Mouse (Mus musculus): ENCODE data around the gene Htr1d. TPM values are rescaled to one million over a fixed set of nuclear protein-coding genes. Genes with fewer than 3 reads are reported as not detected.

The Htr1d gene
- total and polyA plus RNA-seq, 3 experiments: not detected

GRCm38 (mm10) chr4:136454850-136455260 is 31.5 kb downstream of the Htr1d start:
- H3K27ac ChIP-seq (ENCODE audit: control insufficient read depth, low read depth, low read length): no peak overlapping the region
- DNase-seq (ENCODE audit: low read depth, low spot score): peak; percentile 82
- H3K9me3 ChIP-seq (replicated peaks; ENCODE audit: insufficient read depth, low read length): no peaks in the 10 kb centered on the region
- H3K4me3 ChIP-seq (ENCODE audit: control insufficient read depth in 1 of 2, insufficient read depth in 1 of 2, low read depth in 2 of 2, low read length in 2 of 2): peak overlapping the region; percentile 46 to 65
- peak; percentile 96 for TF ChIP-seq SMC3 (IDR thresholded peaks at IDR 0.05; ENCODE audit: low read depth, low read length)
- peak; percentile 83 to 92 (median 91) for TF ChIP-seq CTCF (IDR thresholded peaks at IDR 0.05 in 2 of 3, conservative IDR thresholded peaks at IDR 0.05 in 1 of 3; ENCODE audit: control insufficient read depth in 1 of 3, insufficient read depth in 1 of 3, low read depth in 2 of 3, low read length in 3 of 3, poor library complexity in 1 of 3, severe bottlenecking in 1 of 3)
- no peak for TF ChIP-seq POLR2A (IDR thresholded peaks at IDR 0.05; ENCODE audit: control insufficient read depth in 1 of 2, insufficient read depth in 1 of 2, low read depth in 1 of 2, low read length in 2 of 2, poor library complexity in 1 of 2)
- peak; percentile 93 for TF ChIP-seq RAD21 (IDR thresholded peaks at IDR 0.05; ENCODE audit: low read depth, low read length)
- TF ChIP-seq SIN3A (IDR thresholded peaks at IDR 0.05; ENCODE audit: low read length): peak; percentile 30; the same call in 1 of the 2 replicates
- TF ChIP-seq HCFC1 (IDR thresholded peaks at IDR 0.05; ENCODE audit: low read depth, low read length): peak; percentile 12; the same call in 1 of the 2 replicates
- TF ChIP-seq TCF12 (IDR thresholded peaks at IDR 0.05; ENCODE audit: low read depth, low read length): 0 out of 2 replicates have a peak, but pooled peaks have one; percentile 4
- TF ChIP-seq MYB (IDR thresholded peaks at IDR 0.05; ENCODE audit: low read depth, low read length): no peak
- TF ChIP-seq ZC3H11A (IDR thresholded peaks at IDR 0.05; ENCODE audit: low read depth, low read length): peak; percentile 91
- no peak for TF ChIP-seq ELF1 (IDR thresholded peaks at IDR 0.05; ENCODE audit: low read depth, low read length)
- no peak for TF ChIP-seq E2F4 (IDR thresholded peaks at IDR 0.05; ENCODE audit: borderline replicate concordance, low read depth, low read length)
- TF ChIP-seq MAX (IDR thresholded peaks at IDR 0.05; ENCODE audit: low read length): 0 out of 2 replicates have a peak, but pooled peaks have one; percentile 8
- 0 out of 2 replicates have a peak, but pooled peaks have one; percentile 34 for TF ChIP-seq MXI1 (IDR thresholded peaks at IDR 0.05; ENCODE audit: low read depth, low read length)
- TF ChIP-seq ZMIZ1 (IDR thresholded peaks at IDR 0.05; ENCODE audit: low read depth, low read length): no peak
- H3K9ac ChIP-seq (ENCODE audit: control insufficient read depth, low read depth, low read length, poor library complexity, severe bottlenecking): peak overlapping the region; percentile 6
- no peaks in the 10 kb centered on the region for H3K79me2 ChIP-seq (ENCODE audit: control insufficient read depth, insufficient read depth, low read length, poor library complexity)
- H3K36me3 ChIP-seq (ENCODE audit: control insufficient read depth in 1 of 2, insufficient read depth in 2 of 2, low read length in 2 of 2): peaks cover 0 to 3% of the 10 kb centered on the region in 2 experiments; a peak in 2 of 4 replicates
- peaks cover 0 to 9% of the 10 kb centered on the region in 2 experiments; a peak in 2 of 4 replicates for H3K4me1 ChIP-seq (ENCODE audit: control insufficient read depth in 1 of 2, insufficient read depth in 2 of 2, low read length in 2 of 2)
- H3K27me3 ChIP-seq (ENCODE audit: control insufficient read depth in 1 of 2, insufficient read depth in 2 of 2, low read length in 2 of 2): no peaks in the 10 kb centered on the region

GRCm38 (mm10) chr4:136456516-136457218 is 33.3 kb downstream of the Htr1d start:
- peaks cover 0 to 2% of the 10 kb centered on the region in 2 experiments; a peak in 1 of 4 replicates for H3K36me3 ChIP-seq (ENCODE audit: control insufficient read depth in 1 of 2, insufficient read depth in 2 of 2, low read length in 2 of 2)
- H3K9ac ChIP-seq (ENCODE audit: control insufficient read depth, low read depth, low read length, poor library complexity, severe bottlenecking): no peak overlapping the region
- no peak overlapping the region for H3K4me3 ChIP-seq (ENCODE audit: control insufficient read depth in 1 of 2, insufficient read depth in 1 of 2, low read depth in 2 of 2, low read length in 2 of 2)
- H3K27me3 ChIP-seq (ENCODE audit: control insufficient read depth in 1 of 2, insufficient read depth in 2 of 2, low read length in 2 of 2): no peaks in the 10 kb centered on the region
- no peaks in the 10 kb centered on the region for H3K9me3 ChIP-seq (replicated peaks; ENCODE audit: insufficient read depth, low read length)
- H3K27ac ChIP-seq (ENCODE audit: control insufficient read depth, low read depth, low read length): no peak overlapping the region
- DNase-seq (ENCODE audit: low read depth, low spot score): no peak
- peaks cover 0 to 14% of the 10 kb centered on the region in 2 experiments; a peak in 3 of 4 replicates for H3K4me1 ChIP-seq (ENCODE audit: control insufficient read depth in 1 of 2, insufficient read depth in 2 of 2, low read length in 2 of 2)
- no peaks in the 10 kb centered on the region for H3K79me2 ChIP-seq (ENCODE audit: control insufficient read depth, insufficient read depth, low read length, poor library complexity)
- no peak for TF ChIP-seq MEF2A (IDR thresholded peaks at IDR 0.05; ENCODE audit: extremely low read depth, insufficient replicate concordance, low read depth, low read length, poor library complexity, severe bottlenecking)
- TF ChIP-seq POLR2A (IDR thresholded peaks at IDR 0.05; ENCODE audit: control insufficient read depth in 1 of 2, insufficient read depth in 1 of 2, low read depth in 1 of 2, low read length in 2 of 2, poor library complexity in 1 of 2): no peak
- TF ChIP-seq ZC3H11A (IDR thresholded peaks at IDR 0.05; ENCODE audit: low read depth, low read length): no peak
- TF ChIP-seq CHD2 (IDR thresholded peaks at IDR 0.05; ENCODE audit: low read length): no peak
- TF ChIP-seq SIN3A (IDR thresholded peaks at IDR 0.05; ENCODE audit: low read length): no peak
- TF ChIP-seq SMC3 (IDR thresholded peaks at IDR 0.05; ENCODE audit: low read depth, low read length): no peak
- no peak for TF ChIP-seq ZKSCAN1 (IDR thresholded peaks at IDR 0.05; ENCODE audit: low read depth, low read length)
- TF ChIP-seq E2F4 (IDR thresholded peaks at IDR 0.05; ENCODE audit: borderline replicate concordance, low read depth, low read length): no peak
- TF ChIP-seq CHD1 (IDR thresholded peaks at IDR 0.05; ENCODE audit: low read depth, low read length): no peak
- TF ChIP-seq MAFK (IDR thresholded peaks at IDR 0.05; ENCODE audit: borderline replicate concordance, low read depth, low read length): no peak
- no peak for TF ChIP-seq CTCF (IDR thresholded peaks at IDR 0.05 in 2 of 3, conservative IDR thresholded peaks at IDR 0.05 in 1 of 3; ENCODE audit: control insufficient read depth in 1 of 3, insufficient read depth in 1 of 3, low read depth in 2 of 3, low read length in 3 of 3, poor library complexity in 1 of 3, severe bottlenecking in 1 of 3)
